Mouse (Mus musculus) heart, postnatal 36 days (tissue): Measurements from ENCODE around the gene Tmem131l. TPM values are rescaled to one million over a fixed set of nuclear protein-coding genes. Genes with fewer than 3 reads are reported as not detected.
A peak's percentile ranks its signal among the peaks of the same experiment; 100 is the strongest.

Source experiments
- DNase-seq, 2 experiments: peaks; one replicate each; pipeline ENCODE4 v3.0.0; 2021 to 2022
- intact Hi-C: fragments of 180-260 bp; cut with DNase I; formaldehyde crosslinking; loops from one replicate; pipeline ENCODE4 v1.15.1; 2025
- total RNA-seq, 2 experiments: library from RNA; stranded (reverse); gene quantifications; 2 replicates each; pipeline ENCODE4 v1.2.3; 2021

Tmem131l gene
- total RNA-seq, 2 experiments from 2014 or later, result 25.5 to 26.1 TPM

DNA sequence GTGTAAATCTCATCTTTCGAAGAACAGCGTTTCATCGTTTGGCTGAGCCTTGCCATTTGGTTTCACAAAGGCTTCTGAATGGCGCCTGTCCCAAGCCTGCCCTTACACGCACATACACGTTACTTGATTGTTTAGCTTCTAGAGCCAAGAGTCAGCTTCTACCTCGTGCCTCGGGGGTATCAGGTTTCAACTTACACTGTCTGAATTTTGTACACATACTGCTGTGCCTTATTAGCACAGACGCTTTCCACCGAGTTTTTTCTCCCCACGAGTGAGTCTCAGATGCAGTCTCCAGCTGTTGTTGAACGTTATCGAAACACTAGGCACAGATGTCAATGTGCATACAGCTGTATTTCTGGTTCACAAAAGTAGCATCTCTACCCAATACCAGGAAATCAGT lies 19.3 kb upstream of the Tmem131l start:
- intact Hi-C loops, result no loop called here
- DNase-seq, result no peak

DNA sequence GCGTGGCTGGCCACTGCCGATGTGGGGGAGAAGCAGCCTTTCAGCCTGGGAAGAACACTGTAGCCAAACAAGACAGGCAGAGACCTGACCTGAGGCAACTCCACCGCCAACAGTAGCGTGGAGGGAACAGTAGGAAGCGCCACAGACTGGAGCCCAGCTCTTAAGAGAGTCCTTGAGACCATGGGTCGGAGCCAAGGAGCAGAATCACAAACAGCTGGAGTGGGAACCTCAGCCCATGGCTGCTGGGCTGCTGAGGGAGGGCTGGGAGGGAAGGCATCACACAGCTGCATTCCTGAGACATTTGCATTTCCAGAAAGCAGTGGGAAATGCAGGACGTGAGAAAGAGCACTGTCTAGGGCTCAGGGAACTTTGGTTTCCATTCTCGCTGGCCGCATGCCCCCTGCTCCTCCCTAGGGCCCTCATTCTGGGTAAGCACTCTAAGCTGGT lies 8.8 kb upstream of the Tmem131l start:
- intact Hi-C loops, result no loop called here
- DNase-seq, result peak; percentile 36 to 45

DNA sequence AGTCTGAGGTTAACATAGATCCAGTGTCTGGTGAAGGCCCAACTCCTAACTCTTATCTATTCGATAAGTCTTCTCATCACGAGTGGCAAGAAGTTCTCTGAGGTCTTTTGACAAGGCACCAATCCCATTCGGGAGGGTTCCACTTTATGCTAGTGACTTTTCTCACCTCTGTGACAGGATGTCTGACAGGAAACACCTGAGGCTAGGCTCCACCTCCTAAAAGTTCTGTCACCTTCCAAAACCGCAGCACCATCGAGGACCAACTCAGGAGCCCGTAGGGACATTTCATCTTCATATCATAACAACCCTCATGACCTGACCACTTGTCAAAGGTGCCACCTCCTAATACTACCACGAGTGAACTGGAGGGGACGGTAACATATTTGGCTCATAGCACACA lies 6.2 kb upstream of the Tmem131l start:
- intact Hi-C loops, result no loop called here
- no peak for DNase-seq

DNA sequence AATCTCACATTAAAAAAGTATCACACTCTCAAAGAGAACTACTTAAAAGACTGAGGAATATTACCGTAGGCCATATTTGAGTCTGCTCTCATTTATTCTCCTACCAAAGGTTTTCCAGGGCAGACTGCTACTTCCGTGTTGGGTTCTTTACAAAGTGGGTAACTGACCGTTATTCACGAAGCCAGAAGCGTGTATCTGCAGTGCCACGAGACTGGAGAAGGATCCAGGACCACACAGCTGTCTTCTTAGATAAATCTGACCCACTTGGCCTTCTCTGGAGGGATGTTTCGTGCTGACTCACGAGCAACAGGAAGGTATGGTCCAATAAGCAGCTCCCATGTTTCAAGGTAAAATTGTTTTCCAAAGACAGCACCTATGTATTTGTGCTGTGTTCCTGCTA lies 1.8 kb upstream of the Tmem131l start:
- intact Hi-C loops, result loop anchor here (2.0 to 5.0 kb wide), 2 partner anchors 81 to 199 kb away; partner anchors contain the start of gene Tlr2
- DNase-seq, result no peak

DNA sequence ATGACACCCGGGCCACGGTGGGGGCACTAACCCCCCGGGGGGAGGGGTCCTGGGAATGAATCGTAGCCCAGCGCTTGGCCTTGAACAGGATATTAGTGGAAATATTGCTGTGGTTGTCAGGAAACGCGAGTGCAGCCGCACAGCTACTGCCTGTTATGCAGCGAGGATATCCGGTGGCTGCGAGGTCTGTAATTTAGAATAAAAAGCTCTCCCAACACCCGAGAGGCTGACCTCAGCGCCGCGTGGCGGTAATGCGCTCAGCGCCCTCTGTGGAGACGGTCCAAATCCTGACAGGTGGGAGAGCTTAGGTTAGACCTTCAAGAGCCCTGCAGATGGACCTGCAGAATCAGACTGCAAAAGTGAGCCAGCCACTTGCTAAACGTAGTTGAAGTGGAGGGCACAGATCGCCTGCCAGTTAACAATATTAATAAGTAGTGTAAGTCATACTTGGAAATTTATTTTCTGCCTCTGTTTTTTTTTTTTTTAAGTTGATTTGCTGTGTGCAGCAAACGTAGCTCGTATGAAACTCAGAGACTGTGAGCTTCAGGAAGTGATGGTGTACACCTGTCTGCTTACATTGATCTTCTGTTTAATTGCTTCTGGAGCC lies 604 bp upstream of the Tmem131l start:
- intact Hi-C loops, result loop anchor here (2.0 to 5.0 kb wide), 2 partner anchors 82 to 198 kb away; partner anchors contain the start of gene Tlr2

DNA sequence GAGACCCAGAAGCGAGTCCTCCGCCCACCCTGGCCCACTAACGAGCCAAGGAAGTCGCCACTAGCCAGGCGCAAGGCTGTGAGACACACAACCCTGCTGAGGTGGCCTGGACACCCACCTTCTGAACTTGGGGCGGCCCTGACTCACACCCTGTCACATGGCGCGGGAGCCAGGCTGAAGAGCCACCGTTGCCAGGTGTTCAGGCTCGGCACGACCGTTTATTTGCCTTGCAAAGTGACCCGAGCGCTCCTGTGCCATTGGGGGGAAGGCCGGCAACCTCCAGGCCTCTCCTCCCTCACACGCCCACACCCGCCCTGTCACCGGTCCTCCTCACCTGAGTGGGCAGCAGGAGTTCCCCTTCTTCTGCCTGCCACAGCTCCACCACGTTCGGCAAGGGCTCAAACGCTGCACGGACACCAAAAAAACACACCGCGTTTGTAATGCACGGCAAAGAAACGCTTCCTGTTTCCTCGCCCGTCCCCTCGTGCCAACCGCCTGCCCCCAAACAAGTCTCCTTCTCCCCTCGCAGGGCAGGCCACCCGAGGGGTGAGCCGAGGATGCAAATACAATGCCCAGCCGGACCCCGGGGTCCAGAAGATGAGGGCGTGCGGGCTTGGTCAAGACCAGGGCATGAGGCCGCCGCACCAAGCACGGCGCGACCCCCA lies 862 bp downstream of the Tmem131l start:
- DNase-seq, result peak; percentile 47 to 50
- intact Hi-C loops, result loop anchor here (2.0 to 5.0 kb wide), 4 partner anchors 26 to 118 kb away; partner anchors contain the start of gene Mnd1

More for the DNA sequence above, 604 bp upstream of the Tmem131l start:
- DNase-seq, result peak in 1 of 2 experiments; percentile 57

DNA sequence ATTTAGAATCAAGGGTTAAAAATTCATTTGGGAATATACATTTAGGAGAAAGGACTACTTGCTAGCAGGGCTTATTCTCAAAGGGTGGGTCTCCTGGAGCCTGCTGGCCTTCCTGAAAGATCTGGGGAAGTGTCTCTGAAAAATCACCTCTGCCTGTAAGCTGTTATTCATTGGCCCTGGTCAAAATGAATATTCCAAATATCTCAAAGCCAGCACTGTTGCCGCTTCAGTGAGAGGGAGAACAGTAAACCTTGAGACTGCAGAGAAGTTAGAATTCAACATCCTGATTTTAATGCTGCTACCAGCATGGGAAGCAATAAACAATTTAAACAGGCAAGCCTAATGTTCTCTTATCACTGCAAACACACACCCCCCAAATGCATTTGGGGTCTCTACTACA lies 1.8 kb downstream of the Tmem131l start:
- no peak for DNase-seq
- intact Hi-C loops, result loop anchor here (2.0 to 5.0 kb wide), 4 partner anchors 25 to 119 kb away; partner anchors contain the start of gene Mnd1

DNA sequence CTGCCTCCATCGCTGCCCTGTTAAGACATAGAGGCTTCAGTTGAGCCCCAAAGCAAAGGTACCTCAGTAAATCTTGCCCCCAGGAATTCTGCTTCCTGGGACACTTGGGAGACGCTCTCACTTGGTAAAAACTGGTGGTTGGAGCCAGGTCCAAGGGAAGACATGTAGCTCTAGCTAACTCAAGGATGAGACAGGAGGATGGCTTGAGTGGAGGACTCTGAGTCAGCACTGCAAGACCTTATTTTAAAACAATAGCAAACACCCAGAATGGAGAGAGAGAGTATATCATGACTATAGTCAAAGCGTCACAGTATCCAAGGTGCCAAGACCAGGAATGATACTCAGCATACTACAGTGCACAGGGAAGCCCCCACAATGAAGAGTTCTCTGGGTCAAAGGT lies 2.4 kb downstream of the Tmem131l start:
- intact Hi-C loops, result loop anchor here (5.0 kb wide), 2 partner anchors 40 to 120 kb away; partner anchors contain the start of gene Mnd1
- DNase-seq, result no peak

DNA sequence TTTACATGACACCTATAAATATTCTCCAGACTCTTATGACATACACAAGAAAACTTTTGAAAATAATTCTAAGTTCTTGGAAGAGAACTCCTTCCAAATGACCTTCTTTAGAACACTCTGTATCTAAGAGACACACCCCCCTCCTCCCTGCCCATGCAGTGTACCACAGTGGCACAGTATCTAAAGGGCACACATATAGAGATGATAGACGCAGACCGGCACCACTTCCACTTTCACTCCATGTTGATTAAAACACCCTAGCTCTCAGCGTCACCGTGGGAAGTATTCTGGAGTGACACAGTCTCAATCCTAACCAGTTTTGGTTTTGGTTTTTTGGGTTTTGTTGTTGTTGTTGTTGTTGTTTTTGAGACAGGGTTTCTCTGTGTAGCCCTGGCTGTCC lies 3.1 kb downstream of the Tmem131l start:
- intact Hi-C loops, result loop anchor here (5.0 kb wide), 2 partner anchors 40 to 120 kb away; partner anchors contain the start of gene Mnd1
- no peak for DNase-seq

DNA sequence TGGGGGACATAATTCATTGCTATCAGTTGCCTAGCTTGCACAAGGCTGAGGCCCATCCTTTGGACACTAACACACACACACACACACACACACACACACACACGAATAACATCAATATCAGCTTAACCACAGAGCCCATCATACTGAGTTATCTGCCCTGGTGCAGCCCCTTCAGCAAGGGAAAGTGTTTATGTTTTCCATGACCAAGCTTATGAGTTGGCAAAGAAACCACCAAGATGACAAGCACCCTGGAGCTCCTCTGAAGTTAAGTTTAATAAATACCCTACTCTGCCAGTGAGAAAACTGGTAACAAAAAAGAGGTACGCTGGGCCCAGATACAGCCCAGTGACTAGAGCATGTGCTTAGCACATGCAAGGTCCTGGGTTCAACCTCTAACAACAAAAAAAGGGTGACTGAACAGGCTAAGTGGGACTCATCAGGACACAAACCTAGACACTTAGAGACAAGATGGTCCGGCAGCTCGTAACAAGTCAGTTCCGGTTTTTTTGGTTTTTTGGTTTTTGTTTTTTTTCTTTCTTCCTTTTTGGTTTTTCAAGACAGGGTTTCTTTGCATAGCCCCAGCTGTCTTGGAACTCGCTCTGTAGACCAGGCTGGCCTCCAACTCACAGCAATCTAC lies 4.1 kb downstream of the Tmem131l start:
- intact Hi-C loops, result loop anchor here (5.0 kb wide), 2 partner anchors 39 to 121 kb away; partner anchors contain the start of gene Mnd1
- no peak for DNase-seq

DNA sequence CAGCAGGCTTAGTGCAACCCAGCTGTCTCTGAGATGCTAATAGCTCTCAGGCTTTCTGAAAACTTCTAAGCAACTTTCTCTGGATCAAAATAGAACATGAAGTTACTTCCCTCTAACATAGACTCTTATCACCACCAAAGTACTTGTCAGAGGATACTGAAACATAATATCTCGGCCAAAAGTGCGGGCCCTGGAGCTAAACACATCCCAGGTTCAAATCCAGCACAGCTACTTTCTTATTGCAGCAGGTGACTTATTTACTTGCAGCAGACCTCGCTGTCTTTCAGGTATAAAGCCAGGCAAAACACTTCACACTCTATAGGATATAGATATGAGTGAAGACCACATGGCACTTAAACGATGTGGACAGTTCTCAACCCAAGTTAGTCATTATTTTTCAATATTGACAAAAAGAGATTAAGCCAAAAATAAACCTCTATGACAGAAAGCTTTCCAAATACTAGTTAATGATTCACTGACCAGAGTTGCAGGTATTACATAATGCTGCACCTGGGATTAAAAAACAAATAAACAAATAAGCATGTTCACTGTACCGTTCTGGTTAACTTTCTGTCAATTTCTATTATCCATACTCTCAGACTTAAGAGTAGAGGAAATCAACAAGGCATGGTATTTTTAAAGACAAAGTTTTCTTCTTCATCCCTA lies 5.7 kb downstream of the Tmem131l start:
- intact Hi-C loops, result loop anchor here (1.0 kb wide), 1 partner anchor 18 kb away; no protein-coding TSS in a partner anchor
- DNase-seq, result no peak

DNA sequence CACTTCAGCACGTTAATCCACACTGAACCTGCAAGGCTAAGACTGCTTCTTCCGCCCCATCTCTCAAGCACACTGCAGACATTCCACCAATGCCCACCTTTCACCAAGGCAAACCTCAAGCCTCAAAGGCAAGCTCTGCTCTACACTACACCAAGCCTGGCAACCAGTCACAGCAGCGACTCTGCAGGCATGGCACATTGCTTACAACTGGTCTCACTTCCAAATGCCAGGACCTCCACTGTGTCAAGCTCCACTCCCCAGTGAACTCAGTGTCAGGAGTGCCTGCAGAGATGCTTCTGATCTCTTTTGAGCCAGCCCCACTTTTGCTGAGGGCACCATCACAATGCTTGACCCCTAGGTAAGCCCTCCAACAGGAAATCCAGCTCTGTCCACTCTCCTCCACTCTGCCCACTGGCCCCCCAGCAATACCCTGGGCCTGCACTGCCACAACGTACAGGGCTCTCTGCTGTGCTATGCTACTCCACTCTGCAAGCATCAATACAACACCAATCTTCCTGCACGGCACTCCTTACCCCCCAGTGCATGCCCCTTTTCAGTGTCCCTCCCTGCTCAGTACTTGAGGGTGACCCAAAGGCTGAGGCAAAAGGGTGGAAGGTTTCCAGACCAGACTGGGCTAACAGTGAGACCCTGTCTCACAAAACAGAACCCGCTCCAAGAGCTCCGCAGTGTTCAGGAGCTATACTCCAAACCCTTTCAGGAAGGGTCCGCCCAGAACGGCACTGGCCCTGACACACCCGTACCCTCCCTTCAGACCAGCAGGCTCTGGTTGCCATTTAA lies 6.8 kb downstream of the Tmem131l start:
- no peak for DNase-seq
- intact Hi-C loops, result no loop called here

DNA sequence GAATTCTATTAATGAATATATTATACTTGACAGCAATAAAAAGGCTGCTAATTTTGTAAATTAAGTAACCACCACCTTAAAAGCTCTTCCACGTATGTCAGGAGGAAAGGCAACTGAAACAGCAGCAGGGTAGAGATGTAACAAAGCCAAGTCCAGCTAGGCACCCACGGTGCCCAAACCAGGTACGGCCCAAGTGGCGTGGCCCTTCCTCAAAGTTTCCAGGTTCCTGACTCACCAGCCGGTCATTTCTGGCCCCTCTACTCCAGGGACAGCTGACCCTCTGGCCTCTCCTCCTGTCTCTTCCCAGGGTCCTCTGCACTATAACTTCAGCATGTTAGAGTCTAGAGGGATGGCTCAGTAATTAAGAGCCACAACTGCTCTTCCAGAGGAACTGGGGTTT lies 7.6 kb downstream of the Tmem131l start:
- intact Hi-C loops, result no loop called here
- DNase-seq, result no peak

DNA sequence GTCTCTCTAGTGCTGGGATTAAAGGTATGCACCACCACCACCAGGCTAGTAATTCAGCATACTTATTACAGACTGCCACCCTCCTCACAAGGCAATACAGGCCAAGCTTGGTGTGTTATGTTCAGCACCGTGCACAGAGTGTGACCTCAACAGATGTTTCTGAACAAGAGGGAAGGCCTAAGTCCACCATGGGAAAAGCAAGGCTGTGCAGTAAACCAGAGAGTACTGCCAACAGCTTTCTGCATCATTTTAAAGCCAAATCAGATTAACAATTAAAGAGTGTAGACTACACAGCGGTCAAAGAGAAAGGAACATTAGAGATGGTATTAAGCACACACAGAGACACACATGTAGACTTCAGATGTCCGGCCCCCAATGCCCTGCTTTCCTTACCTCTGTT lies 8.8 kb downstream of the Tmem131l start:
- DNase-seq, result no peak
- intact Hi-C loops, result no loop called here

DNA sequence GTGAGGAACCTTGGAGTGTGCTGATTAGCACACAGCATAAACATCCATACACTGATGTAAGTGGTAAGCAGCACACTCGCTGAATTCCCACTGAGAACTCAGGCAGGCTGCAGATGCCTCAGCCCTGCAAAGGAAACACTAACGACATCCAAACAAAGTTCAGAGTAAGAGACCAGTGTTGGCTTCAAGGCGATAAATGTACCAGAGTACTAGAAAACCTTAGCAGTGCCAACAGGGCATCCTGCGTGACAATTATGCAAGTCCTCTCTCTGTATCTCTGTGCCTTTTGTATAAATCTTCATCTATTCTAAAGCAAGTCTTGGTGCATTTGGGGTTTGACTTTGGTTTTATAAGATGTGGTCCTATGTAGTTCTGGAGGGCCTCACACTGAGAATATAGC lies 11.0 kb downstream of the Tmem131l start:
- DNase-seq, result no peak
- intact Hi-C loops, result no loop called here

DNA sequence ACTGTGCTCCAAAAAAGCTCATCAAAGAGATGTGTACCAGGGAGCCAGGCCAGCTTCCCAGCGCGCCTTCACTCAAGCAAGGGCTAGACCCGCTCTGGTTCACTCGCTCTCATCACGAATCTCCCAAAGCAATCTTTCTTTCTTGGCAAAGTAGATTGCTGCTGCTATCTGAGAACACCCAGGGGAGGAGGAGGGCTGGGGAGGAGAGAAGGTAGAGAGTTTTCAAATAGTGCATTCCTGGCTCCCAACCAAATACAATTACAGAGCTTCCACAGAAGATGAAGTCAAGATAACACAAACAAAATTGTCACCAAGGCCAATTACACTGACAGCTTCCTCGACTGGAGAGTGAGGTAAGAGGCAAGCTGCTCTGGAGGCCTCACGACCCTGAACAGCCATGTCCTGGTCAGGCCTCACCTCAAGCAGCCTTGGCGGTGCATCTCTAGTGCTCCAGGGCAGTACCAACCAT lies 12.2 kb downstream of the Tmem131l start:
- intact Hi-C loops, result no loop called here
- DNase-seq, result no peak

DNA sequence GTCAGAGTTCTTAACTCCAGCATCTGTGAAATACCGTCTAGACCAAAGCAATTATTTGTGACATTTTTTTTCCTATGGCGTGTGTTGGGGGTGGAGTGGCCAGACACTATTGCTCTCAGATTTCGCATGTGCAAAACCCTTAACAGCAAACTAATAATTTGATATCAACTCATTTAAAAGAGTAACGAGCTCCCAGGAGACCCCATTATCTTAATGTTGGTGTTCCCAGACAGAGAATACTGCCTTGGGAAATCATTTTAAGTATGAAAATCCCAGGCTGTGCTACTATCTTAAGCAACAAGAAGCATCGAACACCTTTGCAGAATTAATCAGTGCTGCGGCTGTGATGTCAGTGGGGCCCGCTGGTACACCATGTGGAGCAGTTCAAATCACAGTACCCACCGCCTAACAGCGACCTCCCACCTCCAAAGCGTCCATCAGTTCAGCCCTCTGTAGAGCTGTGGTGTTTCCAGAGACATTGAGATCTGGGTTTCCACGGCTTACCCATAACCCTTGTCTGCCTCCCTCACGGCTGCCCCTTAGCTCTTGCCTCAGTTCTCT lies 15.4 kb downstream of the Tmem131l start:
- intact Hi-C loops, result no loop called here
- no peak for DNase-seq

DNA sequence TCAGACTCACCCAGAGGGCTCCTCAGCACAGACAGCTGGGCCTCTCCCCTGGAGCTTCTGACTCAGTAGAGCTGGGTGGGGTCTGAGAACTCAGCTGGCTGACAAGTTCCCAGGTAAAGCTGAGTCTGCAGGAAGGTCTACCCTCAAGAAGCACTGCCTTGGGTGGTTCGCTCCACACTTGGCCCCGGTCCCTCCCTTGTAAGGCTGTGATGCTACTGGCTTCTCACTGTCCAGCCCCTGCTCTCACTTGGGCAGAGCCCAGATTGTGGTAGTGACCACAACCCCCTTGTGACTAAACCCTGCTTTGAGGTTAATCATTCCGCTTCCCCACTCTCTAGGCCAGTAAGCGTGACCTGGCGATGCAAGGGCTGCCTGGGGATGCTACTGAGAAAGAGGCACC lies 17.3 kb downstream of the Tmem131l start:
- peak in 1 of 2 experiments; percentile 17 for DNase-seq
- intact Hi-C loops, result no loop called here

DNA sequence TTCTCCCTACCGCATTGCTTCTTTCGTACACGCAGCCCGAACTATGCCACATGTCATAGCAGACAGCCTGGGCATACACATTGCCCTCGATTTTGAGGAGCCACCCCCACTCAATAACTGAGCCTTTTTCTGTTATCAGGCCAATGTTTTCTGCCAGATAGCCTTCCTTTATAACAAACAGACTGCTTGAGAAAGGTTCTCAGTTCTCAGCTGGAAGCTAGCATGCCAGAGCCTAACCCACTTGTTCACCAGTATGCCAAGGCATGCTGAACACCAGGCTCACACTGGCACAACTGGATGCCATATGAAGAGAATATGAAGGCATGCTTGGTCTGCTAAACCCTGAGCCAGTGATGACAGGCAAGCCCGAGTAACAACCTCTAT lies 17.8 kb downstream of the Tmem131l start:
- no peak for DNase-seq
- intact Hi-C loops, result no loop called here
